Mouse (Mus musculus): Measurements from ENCODE around the gene Aff4.

- TF ChIP-seq CTCF (IDR thresholded peaks at IDR 0.05; ENCODE audit: low read depth), result no peak
- no peak for TF ChIP-seq EP300 (IDR thresholded peaks at IDR 0.05; ENCODE audit: low read depth)
Measured at GRCm38 (mm10) chr11:53448529-53448928, 97.9 kb downstream of the Aff4 start.
